Comparison of ENCODE assay signal across 14 mouse cellular contexts in the genomic region with DNA sequence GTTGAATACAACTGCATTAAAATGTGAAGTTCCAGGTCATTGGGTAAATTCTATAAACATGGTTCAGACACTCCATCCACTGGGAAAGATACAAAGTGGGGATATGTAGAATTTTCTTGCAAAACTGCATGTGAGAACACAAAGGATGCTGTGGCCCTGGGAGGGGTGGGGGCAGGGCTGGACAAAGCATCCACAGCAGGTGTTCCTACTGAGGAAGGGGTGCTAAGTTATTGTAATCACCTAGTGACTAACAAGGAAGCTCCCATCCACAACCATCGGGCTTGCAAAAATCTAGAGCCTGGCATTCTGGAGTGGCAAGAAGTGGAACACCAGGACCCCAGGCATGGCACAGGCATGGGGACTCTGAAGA.
A peak's percentile ranks its signal among the peaks of the same experiment; 100 is the strongest.
DNase-seq lines count a peak whose midpoint lies in the region; ATAC-seq lines count a peak whose summit lies in the region.
"Had no signal": no experiment of that assay in that cellular context is flagged by ENCODE, and none has a peak within 500 bp of the region (broad histone marks: within the 10 kb centered on the region; RNA-seq: fewer than 3 reads in every experiment).

No protein-coding gene starts in this region.

- no peaks in the 10 kb centered on the region for H3K36me3 ChIP-seq in midbrain, embryonic 10.5 days
- no peaks in the 10 kb centered on the region for H3K36me3 ChIP-seq in midbrain, embryonic 16.5 days (ENCODE audit: control insufficient read depth, insufficient read depth, low read length)
- no peaks in the 10 kb centered on the region for H3K36me3 ChIP-seq in forebrain, embryonic 13.5 days (ENCODE audit: poor library complexity, severe bottlenecking)
- H3K36me3 ChIP-seq in midbrain, embryonic 14.5 days (ENCODE audit: control insufficient read depth, insufficient read depth, low read length) = no peaks in the 10 kb centered on the region

- H3K4me3 ChIP-seq in midbrain, embryonic 10.5 days = no peak overlapping the region
- no peak overlapping the region for H3K4me3 ChIP-seq in midbrain, embryonic 16.5 days (ENCODE audit: low read depth, low read length)
- no peak overlapping the region for H3K4me3 ChIP-seq in forebrain, embryonic 13.5 days
- no peak overlapping the region for H3K4me3 ChIP-seq in midbrain, embryonic 14.5 days (replicated peaks; ENCODE audit: low read depth, low read length)
- H3K4me3 ChIP-seq: erythroblast, embryonic 14.5 days had no signal

- DNase-seq in cerebellum, adult 9-11 months = peak; percentile 47
- DNase-seq in cerebellum, postnatal 4 days (ENCODE audit: low spot score in 2 of 2) = no peak
- no peak for DNase-seq in midbrain, embryonic 10.5 days (ENCODE audit: low spot score)
- DNase-seq in midbrain, embryonic 14.5 days = no peak
- DNase-seq in urinary bladder, postnatal 25 days (ENCODE audit: low spot score) = no peak
- no peak for DNase-seq in natural killer cell, adult 2 months (ENCODE audit: low spot score in 2 of 2)
- DNase-seq: lung, adult 18-20 months; lung, postnatal 4 days; right cerebral cortex, adult 18-20 months; spleen, adult 18-20 months had no signal

- H3K27me3 ChIP-seq in midbrain, embryonic 10.5 days (ENCODE audit: low read depth, poor library complexity, severe bottlenecking) = no peaks in the 10 kb centered on the region
- H3K27me3 ChIP-seq in midbrain, embryonic 16.5 days (ENCODE audit: control insufficient read depth, insufficient read depth, low read depth, low read length) = no peaks in the 10 kb centered on the region
- H3K27me3 ChIP-seq in forebrain, embryonic 13.5 days = no peaks in the 10 kb centered on the region
- no peaks in the 10 kb centered on the region for H3K27me3 ChIP-seq in midbrain, embryonic 14.5 days (ENCODE audit: control insufficient read depth, insufficient read depth, low read length)

- no peaks in the 10 kb centered on the region for H3K9me3 ChIP-seq in midbrain, embryonic 10.5 days (replicated peaks)
- no peaks in the 10 kb centered on the region for H3K9me3 ChIP-seq in midbrain, embryonic 16.5 days (replicated peaks; ENCODE audit: control insufficient read depth, low read length, poor library complexity, severe bottlenecking)
- H3K9me3 ChIP-seq in forebrain, embryonic 13.5 days (replicated peaks) = no peaks in the 10 kb centered on the region
- no peaks in the 10 kb centered on the region for H3K9me3 ChIP-seq in midbrain, embryonic 14.5 days (ENCODE audit: control insufficient read depth, low read length)

- peaks cover 84% of the 10 kb centered on the region for H3K4me1 ChIP-seq in midbrain, embryonic 10.5 days
- peaks cover 19% of the 10 kb centered on the region for H3K4me1 ChIP-seq in midbrain, embryonic 16.5 days (ENCODE audit: control insufficient read depth, insufficient read depth, low read length)
- H3K4me1 ChIP-seq in forebrain, embryonic 13.5 days = peaks cover 60% of the 10 kb centered on the region
- H3K4me1 ChIP-seq in midbrain, embryonic 14.5 days (ENCODE audit: control insufficient read depth, insufficient read depth, low read length) = peaks cover 30% of the 10 kb centered on the region

- no peak overlapping the region for H3K9ac ChIP-seq in midbrain, embryonic 16.5 days (ENCODE audit: low read depth, low read length)
- H3K9ac ChIP-seq in forebrain, embryonic 13.5 days = no peak overlapping the region
- peak overlapping the region; percentile 12; the same call in 1 of the 2 replicates for H3K9ac ChIP-seq in midbrain, embryonic 14.5 days (replicated peaks; ENCODE audit: low read length)

- H3K4me2 ChIP-seq in midbrain, embryonic 16.5 days (ENCODE audit: low read length) = no peak overlapping the region
- H3K4me2 ChIP-seq in forebrain, embryonic 13.5 days = no peak overlapping the region
- no peak overlapping the region for H3K4me2 ChIP-seq in midbrain, embryonic 14.5 days (ENCODE audit: low read length)

- WGBS in midbrain, embryonic 10.5 days = 64% methylated on average over 1 of the region's 1 CpGs
- 29% methylated on average over 1 of the region's 1 CpGs for WGBS in midbrain, embryonic 16.5 days
- WGBS in forebrain, embryonic 13.5 days = 30% methylated on average over 1 of the region's 1 CpGs
- WGBS in midbrain, embryonic 14.5 days = 32% methylated on average over 1 of the region's 1 CpGs

- H3K27ac ChIP-seq in midbrain, embryonic 10.5 days (replicated peaks) = peak overlapping the region; percentile 77
- no peak overlapping the region for H3K27ac ChIP-seq in midbrain, embryonic 16.5 days (ENCODE audit: low read length)
- peak overlapping the region; percentile 53 for H3K27ac ChIP-seq in forebrain, embryonic 13.5 days
- H3K27ac ChIP-seq in midbrain, embryonic 14.5 days (replicated peaks; ENCODE audit: low read depth, low read length) = peak overlapping the region; percentile 41; the same call in 1 of the 2 replicates

- ATAC-seq in midbrain, embryonic 16.5 days = no peak
- peak; percentile 6; the same call in 1 of the 2 replicates for ATAC-seq in forebrain, embryonic 13.5 days
- ATAC-seq in midbrain, embryonic 14.5 days (ENCODE audit: low FRiP score, low TSS enrichment) = no peak
- ATAC-seq: intestine, postnatal 0 days had no signal
